Mouse (Mus musculus): ENCODE measurements at regions not wholly inside any gene's neighbourhood (a gene's known extent, or its start where the extent isn't known, plus 50 kb on each side); places are given as distances from the start of the nearest gene placed in this dataset.
"Not testable (repeated sequence)": the region's sequence is repeated elsewhere in the genome, so short reads cannot be mapped to it uniquely, and the experiment has no call there.

DNA sequence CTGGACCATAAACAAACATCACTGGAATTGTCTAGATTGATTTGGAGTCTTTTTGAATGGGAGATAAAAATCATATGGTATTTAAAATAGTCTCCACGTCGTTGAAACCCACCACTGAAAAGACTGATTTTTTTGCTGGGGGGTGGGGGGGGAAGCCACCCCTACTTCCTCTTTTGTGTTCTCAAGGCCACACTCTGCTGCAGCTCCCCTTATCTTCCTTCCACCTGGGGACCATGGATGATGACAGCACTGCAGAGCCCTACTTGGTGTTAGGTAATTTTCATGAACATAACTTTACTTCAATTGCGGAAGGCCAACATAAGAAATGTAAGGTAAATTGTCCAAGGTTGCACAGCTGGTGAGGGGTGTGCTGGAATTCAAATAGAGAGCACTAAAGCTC, 232.4 kb upstream of the Vrk2 start:
- no peak for DNase-seq (ENCODE audit: low spot score in 2 of 2)

DNA sequence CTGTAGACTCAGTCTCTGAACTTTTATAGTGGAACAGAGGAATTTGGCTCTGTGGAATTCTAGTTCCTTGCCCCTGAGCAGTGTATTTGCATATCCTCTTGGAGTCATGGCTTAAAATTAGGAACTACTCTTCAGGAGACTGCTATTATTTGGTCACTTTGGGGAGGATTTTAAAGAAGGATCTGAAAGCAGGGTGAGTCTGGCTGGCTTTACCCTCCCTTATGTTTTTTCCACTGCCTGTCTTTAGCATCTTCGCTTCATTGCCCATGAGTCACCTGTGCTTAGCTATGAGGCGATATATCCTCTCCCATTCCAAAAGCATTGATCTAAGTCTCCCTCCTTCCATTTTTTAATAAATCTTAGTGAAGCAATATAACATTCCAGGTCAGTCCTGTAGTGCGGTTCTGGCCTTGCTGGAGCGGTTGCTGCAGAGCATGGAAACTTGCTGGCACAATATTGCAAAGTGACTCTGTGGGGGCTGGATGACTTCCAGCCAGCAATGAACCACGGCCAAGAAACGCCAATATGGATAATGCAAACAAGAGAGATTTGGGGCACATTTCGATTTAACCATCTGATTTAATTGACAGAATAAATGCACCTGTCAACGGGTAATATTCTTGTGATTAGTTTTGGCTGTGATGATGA, 230.4 kb upstream of the Vrk2 start:
- no peak for DNase-seq (ENCODE audit: low spot score in 2 of 2)

DNA sequence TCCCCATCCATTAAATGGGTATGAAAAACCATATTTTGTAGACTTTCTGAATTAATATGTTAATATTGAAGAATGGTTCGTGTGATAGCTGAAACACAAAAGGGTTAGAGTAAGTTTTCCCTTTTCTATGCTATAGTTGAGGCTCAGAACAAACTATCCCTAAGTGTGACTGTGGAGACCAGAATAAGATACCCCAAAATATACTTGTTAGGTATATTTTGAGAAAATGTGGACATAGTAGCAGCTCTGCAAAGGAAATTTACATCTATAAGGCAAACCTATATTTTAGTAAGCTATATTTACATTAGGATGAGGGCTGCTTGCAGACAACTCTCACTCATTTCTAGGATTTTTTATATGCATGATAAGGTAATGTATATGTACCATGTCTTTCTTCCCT, 227.3 kb upstream of the Vrk2 start:
- no peak for DNase-seq (ENCODE audit: low spot score in 2 of 2)

DNA sequence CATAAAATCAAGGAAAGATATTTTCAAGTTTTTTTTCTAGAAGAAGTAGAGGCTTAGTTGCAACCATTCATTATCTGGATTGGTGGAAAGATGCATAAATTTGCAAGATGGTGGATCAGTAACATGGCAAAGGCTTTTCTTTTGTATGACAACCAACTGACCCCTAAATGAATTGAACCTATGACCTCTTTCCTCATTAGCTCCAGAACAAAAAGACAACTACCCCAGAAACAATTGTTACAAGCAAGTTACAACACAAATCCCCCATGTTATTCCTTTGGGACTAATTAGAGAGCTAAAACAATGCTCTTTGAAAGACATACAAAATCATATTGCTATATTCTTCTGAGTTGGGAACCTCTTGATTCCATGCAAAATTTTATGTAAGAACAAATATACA, 223.5 kb upstream of the Vrk2 start:
- no peak for DNase-seq (ENCODE audit: low spot score in 2 of 2)

DNA sequence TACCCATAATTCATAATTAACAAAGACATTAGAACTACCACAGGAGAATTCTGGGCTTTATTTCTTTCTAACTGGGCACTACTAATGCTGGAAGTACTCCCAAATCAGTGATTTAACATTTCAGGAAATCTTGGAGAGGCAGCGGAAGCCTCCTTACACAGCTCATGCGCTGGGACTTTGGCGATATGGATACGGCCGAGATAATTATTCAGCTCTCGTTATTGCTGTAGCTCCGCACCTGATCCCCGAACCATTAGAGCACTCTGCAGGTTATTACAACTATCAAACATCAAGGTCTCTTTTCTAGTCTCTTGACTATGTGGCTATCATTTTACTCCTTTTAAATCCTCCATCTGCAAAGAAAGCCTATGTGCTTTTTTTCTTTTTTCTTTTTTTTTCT, 221.3 kb upstream of the Vrk2 start:
- DNase-seq (ENCODE audit: low spot score in 2 of 2) = no peak

DNA sequence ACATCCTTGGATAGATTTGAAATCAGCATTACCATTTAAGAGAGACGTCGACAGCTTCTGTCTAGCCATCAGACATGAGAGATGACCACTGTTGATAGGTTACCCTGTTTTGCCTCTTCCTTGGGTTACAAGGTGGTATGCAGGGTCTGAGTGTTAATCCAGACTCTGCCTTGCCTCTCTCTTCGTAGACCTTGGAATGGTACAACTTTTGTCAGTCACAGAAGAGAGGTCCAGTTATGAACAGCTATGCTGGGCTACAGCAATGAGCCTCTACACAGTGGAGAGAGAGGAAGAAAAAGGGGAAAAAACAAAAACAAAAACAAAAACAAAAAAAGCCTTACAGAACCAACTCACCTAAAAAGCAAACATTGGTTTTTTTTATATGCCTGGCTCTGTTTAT, 220.8 kb upstream of the Vrk2 start:
- no peak for DNase-seq (ENCODE audit: low spot score in 2 of 2)

DNA sequence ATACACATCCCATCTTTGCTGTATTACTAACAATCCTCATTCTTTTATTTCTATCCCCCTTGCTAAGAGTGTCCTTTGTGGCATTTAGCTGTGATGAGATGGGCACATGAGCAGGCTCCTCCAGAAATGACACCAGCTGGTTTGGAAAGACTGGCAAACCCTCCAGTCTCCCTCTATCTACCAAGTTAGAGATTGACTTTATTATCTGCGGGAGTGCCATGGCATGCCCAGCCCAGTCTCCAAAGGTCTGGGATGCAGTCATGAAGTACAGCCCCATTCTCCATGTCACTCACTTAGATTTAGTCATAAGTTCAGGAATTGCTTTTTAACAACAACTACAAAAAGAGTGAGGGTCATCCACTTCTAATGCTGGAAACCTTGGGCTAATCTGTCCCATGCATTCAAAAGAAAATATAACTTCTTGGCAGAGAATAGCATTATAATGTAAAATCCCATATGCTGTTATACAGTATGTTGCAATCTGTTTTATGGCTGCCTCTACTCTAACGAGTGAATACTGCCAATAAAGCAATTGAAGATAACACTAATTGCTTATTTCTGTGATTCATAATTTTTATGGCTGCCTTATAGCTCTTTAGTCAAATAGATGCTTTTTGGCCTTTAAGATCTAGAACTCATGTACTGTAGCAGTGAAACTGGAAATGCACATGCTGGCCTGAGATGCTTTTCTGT, 208.6 kb upstream of the Vrk2 start:
- no peak for DNase-seq (ENCODE audit: low spot score in 2 of 2)

DNA sequence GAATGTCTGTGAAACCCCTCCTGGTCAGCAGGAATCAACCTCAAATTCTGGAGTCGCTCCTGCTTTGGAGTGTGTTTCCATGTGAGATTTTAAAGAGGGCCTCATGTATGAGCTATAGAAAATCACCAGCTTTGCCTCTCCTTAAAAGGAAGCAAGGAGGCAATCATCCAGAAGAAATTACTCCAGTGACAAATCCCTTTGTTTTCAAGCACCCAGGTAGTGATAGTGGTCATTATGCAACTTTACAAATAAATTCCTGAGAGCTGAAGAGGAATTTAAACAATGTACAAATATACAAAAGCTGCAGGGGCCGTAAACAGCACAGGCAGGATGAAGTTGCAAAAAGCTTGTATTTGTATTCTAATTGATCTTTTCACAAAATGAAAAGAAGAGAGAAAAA, 206.5 kb upstream of the Vrk2 start:
- no peak for DNase-seq (ENCODE audit: low spot score in 2 of 2)

DNA sequence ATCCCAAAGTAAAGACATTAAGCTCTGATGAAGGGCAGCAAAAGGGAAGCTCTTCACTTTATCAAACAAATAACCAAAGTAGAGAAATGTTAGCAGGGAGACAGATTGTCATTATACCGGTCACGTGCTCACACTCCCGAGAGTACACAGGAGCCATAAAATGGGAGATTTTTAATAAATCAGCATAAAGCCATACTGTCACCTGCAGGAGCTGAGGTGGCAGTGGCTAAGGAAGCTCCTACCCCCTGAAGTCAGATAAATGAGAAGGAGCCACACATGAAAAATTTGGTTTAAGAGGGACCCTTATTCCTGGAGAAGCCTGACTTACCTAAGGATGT, 200.8 kb upstream of the Vrk2 start:
- no peak for DNase-seq (ENCODE audit: low spot score in 2 of 2)

DNA sequence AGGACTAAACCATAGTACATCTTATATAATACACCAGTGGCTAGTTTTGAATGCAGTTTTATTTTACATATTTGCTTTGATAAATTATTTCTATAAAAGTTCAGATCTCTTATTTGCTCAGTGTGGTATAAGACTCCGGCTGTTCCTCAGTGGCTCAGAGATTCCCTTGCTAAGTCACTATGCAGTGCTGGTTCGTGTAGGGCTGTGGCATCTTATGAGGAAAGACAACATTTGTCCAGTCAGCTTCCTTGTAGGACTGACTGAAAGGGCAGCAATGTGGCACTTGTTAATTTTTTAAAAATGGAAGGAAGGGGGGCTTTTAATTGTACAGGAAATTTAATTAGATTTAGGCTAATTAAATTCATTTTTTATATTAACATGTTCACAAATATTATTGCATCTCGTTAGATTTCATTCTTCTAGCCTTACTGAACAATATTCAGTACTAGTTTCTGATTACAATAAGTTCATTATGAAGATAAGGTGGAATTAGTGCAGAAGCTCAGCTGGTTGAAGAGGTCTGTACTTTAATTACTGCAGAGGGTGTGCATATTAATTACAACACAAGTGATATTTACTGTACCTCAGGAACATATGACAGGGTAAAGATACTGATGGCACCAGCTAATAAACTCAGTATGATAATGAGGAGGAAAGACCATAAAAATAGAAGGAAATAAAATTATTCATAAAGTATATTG, 200.3 kb upstream of the Vrk2 start:
- no peak for DNase-seq (ENCODE audit: low spot score in 2 of 2)

DNA sequence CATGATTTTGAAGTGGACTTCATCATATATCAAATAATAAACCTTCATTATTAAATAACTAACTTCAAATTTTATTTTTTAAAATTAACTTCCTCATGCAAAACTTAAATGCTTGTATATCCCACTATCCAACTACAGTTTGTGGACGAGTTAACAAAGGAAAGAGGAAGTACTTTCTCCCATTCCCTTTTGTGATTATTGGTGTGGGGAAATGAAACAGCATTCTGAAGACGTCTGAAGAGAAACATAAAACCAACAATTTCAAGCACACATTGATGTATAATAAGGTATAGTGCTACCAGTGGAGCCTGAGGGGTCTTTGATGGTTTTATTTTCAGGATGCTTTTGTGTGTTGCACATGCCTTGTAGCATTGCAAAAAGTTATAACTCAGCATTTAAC, 195.5 kb upstream of the Vrk2 start:
- DNase-seq (ENCODE audit: low spot score in 2 of 2) = no peak

DNA sequence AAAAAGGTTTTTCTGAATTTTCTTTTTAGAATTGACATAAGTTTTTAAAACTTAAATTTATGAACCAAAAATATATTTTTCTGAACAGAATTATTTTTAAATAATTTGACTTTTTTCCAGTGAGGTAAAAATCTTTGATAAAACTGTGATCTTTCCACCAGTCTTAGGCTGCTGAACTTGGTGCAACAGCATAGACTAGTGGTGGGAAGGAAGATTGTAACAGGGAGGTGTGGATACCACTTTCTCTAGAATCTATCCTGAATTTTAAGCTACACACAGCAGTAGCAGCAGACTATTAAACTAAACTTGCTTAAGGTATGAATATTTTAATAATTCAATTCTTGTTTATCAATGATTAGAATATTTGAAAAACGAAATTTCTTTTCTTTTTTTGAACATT, 191.4 kb upstream of the Vrk2 start:
- DNase-seq (ENCODE audit: low spot score in 2 of 2) = no peak

DNA sequence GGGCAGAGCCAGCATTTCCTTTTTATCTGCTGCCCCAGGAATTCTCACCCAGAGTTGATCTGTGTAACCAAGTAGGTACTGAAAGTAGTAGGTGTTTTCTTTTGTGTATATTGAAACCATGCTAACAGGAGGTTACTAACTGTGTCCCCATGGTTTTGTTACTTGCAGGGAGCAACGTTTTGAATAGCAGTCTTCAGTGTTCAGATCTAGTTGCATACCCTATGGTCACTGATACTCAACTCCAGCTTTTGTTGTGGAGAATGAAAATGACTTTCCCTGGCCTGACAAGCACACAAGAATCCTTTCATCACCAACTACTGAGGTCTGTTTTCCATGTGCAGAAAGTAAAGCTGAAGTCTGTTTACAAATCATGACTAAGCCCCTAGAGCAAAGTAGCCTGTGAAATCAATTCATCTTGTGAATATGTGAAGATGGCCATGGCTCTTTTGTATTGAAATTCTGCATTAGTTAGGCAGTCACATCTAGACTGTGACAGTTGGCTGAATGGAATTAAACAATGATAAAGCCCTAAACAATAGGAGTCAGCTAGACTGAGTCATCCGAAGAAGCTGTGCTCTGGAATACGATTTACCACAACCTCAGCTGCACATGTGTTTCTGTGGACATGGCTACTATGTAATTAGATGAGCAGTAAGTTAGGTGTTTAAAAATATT, 179.5 kb upstream of the Vrk2 start:
- no peak for DNase-seq (ENCODE audit: low spot score in 2 of 2)

DNA sequence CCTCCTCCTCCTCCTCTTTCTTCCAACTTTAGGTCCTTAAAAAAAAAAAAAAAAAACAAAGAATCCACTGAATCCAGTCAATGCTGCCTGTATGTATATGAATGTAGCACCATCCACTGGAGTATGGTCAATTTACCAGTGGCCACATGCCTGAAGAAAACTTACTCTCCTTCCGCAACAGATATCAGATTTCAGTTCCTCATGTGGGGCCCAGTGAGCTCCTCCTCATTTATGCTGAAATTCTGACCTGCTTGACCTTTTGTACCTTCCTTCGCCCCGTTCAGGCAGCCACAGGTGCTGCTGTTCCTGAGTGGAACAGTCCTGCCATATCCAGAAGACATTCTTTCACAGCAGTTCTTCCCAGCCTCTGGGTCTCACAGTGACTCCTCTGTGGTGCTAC, 161.8 kb upstream of the Vrk2 start:
- peak in 1 of 2 experiments; percentile 2 for DNase-seq (ENCODE audit: low spot score in 2 of 2)

DNA sequence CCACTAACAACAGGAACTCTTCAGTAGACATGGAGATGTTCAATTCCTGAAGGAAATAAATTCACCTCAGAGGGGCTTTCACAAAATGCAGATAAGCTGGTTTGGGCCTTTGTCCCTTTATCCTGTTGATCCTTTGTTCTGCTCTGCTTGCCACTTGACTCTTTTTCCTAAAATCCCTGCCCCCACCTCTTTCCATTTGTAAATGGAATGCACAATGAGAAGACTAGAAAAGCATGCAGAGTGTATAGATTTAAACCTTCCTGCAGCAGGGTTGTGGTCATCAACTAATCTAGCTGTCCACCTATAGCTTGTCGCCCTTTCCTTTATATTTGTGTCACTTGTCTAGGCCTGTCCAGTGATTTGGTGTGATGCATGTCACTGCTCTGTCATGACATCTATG, 159.8 kb upstream of the Vrk2 start:
- no peak for DNase-seq (ENCODE audit: low spot score in 2 of 2)

DNA sequence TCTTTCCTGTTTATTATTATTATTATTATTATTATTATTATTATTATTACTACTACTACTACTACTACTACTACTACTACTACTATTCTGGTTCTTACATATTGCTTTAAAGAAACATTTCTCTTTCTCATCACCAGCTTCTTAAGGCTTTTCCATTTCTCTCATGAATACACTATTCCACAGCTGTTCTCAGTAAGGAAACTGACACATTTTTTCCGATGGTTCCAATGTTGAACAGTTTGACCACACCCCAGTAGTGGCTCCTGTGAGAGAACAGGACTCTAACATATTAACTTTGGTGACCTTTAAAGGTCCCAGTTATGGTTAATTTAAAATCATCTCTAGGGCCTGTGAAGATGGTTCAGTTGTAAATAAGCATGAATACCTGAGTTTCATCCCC, 148.4 kb upstream of the Vrk2 start:
- no peak for DNase-seq (ENCODE audit: low spot score in 2 of 2)

DNA sequence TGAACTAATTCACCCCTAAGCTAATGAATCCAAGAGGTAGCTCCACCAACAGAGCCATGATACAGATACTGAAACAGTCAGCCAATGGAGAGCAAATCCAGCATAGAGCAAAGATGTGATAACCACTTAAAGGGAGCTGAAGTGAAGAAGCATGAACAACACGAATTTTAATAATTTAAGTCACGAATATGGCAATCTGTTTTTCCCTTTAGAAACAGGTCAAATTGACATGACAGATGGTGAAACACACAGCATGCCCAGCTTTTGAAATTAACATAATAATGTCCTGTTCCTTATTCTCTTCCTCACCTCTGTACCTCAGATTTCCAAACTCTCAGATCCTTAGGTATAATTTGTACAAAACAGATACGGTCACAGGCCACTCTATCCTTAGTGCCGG, 145.9 kb upstream of the Vrk2 start:
- no peak for DNase-seq (ENCODE audit: low spot score in 2 of 2)

DNA sequence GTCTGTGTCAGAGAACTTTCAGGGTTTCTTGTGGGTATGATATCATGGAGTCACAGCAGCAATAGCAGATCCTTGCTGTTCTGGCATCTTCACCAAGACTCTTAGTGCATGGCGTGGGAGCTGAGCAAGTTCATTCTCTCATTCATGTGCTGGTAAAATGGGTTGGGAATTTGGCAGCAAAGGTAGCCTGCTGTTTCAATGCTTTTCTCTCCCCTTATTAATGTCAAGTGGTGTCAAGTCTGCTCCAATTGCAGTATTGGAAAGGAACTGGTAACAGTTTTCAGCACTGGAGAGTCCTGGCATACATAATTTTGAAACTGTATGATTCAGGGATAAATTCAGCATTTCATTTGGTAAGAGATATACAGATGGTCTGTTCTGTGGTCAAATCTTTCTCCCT, 133.2 kb upstream of the Vrk2 start:
- no peak for DNase-seq (ENCODE audit: low spot score in 2 of 2)

DNA sequence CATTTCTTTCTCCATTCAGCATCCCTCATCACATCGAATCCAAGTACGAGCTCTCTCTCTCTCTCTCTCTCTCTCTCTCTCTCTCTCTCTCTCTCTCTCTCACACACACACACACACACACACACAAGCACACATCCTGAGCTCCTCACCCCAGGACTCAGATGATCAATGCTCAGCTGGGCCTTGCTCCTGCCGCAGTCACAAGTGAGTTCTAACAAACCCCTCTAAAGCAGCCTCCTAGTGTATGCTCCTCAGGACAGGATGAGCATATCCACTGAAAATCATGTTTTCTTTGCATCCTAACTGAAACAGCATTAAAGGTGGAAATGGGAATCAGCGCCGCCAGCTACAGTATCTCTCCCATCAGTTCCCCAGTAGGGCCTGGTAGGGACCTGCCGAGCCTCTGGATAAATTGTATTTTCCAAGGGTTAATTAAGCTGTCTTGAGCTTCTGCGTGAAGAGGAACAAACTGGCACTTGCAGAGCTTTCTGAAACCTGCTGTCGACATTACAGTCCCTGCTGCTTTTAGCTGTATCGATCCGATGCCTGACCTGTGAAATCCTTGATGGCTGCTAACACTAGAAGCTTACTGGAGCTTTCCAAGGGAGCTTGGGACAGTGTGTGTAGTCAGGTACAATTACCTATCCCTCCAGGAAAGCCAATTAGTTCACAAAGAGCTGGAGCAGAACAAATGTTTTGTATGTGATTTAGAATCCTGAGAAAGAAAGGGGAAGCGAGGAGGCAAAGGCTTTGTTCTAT, 131.3 kb upstream of the Vrk2 start:
- no peak for DNase-seq (ENCODE audit: low spot score in 2 of 2)

DNA sequence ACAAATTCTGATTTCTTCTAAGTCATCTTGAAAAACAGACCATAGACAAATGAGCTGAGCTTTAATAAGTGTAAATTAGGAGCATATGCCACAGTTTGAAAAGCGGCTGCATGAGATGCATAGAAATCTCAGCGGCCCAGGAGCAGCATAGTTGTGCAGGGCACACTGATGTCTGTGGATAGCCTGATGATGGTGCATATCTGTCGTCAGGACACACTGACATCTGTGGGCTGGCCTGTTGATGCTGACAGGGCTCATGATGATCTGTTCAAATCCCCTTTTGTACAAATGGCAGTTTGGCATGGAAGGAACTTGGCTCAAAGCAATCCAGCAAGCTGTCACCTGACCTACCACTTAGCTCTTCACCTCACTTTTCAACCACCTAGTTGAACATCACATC, 128.5 kb upstream of the Vrk2 start:
- DNase-seq (ENCODE audit: low spot score in 2 of 2) = no peak

DNA sequence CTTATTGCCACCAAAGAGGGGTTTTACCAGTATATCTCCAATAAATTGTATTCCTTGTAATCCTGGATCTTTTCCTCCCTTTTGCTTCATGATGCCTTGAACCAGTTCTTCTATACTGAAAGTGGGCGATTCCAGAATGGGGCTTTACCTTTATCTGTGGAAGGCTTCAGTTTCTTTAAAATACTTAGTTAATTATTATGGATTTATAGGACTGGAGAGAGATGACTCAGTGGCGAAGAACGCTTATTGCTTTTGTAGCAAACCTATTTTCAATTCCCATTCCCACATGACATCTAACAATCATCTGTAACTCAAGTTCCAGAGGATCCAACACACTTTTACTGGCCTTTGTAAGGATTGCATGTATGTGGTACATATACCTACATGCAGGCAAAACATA, 127.4 kb upstream of the Vrk2 start:
- no peak for DNase-seq (ENCODE audit: low spot score in 2 of 2)

DNA sequence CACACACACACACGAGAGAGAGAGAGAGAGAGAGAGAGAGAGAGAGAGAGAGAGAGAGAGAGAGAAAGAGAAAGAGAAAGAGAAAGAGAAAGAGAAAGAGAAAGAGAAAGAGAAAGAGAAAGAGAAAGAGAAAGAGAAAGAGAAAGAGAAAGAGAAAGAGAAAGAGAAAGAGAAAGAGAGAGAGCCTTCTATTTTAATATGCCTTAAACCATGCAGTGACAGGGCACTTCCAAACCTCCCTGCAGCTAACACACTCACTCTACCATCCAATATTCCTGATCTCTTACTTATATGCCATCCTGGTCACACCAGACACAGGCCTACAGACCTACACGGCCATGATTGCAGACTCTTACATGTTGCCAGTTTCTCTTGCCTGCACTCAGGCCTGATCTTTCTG, 117.4 kb upstream of the Vrk2 start:
- not testable (repeated sequence) for DNase-seq (ENCODE audit: low spot score in 2 of 2)
